Mouse (Mus musculus): Measurements from ENCODE around the gene Bcl2l13. TPM values are rescaled to one million over a fixed set of nuclear protein-coding genes. Genes with fewer than 3 reads are reported as not detected.
"Not testable (repeated sequence)": the region's sequence is repeated elsewhere in the genome, so short reads cannot be mapped to it uniquely, and the experiment has no call there.

The Bcl2l13 gene
- total RNA-seq, 2 experiments from 2014 or later: 38.0 to 40.8 TPM

DNA sequence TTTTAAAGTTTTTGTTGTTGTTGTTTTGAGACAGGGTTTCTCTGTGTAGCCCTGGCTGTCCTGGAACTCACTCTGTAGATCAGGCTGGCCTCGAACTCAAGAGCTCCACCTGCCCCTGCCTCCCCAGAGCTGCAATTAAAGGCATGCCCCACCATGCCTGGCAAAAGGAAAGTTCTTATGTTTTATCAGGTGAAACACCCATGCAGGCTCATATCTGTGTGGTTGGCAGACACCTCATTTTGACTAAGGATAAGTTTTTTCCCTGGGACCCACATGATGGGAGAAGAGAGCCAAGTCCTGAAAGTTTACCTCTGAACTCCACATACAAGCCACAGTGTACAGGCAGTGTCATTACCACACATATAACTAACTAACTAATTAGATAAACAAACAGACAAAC is 6.0 kb upstream of the Bcl2l13 start:
- DNase-seq: no peak
- intact Hi-C loops (cut with DNase I): no loop called here

DNA sequence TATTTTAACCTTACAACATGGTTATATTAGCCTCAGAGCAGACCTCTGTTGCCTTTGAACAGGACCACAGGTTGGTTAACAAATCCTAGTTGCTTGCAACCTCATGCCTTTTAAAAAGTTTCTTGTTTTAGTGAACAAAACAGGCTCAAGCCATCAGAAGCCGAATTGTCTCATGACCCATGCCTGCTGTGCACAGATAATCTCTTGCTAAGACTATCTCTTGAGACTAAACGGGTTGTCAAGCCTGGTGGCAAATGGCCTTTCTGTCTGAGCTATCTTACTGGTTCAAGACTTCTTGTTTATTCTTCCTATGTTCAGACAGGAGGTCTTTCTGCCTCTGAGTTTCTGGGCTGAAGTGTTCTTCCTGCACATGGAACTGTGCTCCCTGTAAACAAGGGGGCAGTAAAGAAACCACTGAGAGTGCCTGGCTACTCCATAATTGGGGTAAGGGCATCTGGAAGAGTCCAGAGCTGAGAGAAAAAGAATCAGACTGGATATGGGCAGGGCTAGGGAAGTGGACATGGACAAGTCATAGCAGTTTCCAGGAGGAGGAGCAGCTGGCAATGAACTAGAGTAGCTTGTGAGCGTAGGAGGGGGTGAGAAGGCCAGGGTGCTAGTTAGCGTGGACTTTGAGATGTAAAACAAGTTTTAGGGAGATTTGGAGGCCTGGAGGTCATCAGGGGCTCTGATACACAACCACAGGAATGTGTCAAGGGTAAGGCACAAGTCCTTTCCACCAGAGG is 5.0 kb upstream of the Bcl2l13 start:
- no peak for DNase-seq
- intact Hi-C loops (cut with DNase I): no loop called here

DNA sequence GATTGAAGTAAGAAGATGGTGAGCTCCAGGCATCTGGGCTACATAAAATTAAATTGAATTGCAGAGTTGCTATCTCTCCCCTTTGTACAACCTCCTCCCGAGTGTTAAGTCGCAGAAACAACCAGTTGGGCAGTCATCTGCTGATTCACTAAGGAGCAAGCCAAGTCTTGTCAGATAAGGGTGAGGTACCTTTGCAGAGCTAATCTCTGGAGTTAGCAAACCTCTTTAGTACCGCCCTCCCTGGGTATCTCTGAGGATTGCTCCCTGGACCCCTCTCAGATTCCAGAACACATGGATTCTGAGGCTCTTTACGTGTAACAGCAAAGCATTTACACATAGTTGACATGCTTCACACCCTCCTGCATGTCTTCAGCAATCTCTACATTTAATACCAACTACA is 3.9 kb upstream of the Bcl2l13 start:
- intact Hi-C loops (cut with DNase I): no loop called here

DNA sequence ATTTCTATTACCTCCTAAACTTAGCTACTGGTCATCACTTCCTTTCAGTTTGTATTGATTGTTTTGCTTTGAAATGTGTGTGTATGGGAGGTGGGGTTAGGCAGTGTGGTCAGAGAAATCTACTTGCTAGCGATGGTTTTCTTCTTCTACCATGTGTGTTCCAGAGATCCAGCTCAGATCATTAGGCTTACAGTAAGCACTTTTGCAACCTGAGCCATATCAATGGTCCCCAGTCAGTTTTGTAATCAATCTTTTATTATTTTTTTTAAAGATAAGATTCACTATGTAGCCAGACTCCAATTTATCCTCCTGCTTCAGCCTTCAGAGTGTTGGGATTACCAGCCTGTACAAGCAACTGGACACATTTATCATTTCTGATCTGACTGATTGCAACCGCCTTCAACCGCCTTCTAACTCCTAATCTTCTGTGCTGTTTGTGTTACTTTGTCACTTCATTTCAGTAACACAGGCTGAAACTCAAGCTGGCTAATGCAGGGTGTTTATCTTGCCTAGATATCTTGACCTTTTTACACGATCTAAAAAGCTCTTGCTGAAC is 1.2 kb upstream of the Bcl2l13 start:
- DNase-seq: no peak
- intact Hi-C loops (cut with DNase I): no loop called here

More for the DNA sequence above, 3.9 kb upstream of the Bcl2l13 start:
- no peak for DNase-seq

DNA sequence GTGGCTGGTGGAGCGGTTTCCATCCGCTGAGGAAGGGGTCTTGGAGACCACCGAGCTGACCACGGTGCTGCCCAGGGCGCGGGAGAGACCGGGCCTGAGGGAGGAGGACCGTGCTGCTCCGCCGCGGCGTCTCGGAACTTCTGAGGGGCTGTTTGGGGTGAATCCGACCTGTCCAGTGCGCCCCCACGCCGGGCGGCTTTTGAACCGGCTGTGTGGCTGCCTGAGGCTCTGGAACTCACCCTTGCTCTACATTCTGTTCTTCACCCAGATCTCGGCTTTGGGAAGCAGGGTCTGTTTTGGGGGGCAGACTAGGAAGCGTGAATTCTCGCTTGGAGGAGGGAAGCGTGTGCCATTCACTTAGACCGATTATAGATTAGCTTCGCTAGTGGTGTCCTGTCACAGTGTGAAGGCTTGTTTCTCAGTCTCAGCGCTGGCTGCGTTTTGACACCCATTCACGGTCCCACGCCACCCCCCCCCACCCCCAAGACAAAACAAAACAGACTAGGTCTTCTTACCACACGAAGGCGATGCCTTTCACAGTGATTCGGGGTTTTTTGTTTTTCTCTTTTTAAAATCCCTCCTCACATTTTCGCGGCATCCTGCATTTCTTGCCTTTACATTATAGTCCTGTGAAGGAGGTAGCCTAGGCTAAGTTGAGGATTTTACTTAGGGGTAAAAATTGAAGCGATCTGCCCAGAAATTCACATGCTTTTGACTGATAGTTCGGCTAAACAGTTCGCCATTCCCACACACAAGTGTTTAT is 558 bp downstream of the Bcl2l13 start:
- DNase-seq: no peak
- intact Hi-C loops (cut with DNase I): no loop called here

DNA sequence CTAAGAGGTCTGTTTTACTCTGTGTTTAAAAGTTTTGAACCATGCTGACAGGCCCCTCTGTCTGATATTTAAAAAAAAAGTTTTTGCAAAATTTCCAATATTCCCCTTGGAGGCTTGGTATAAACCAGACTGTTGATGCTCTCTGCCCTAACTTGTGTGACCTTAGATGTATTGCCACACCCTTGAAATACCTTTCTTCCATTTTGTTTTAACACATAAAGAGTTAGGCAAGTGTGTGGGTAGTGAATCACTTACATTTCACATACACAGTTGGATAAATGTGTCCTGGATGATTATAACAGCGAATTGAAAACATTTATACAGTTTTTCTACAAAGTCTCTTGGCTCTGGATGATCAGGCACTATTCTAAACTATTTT is 1.1 kb downstream of the Bcl2l13 start:
- DNase-seq: no peak
- intact Hi-C loops (cut with DNase I): no loop called here

DNA sequence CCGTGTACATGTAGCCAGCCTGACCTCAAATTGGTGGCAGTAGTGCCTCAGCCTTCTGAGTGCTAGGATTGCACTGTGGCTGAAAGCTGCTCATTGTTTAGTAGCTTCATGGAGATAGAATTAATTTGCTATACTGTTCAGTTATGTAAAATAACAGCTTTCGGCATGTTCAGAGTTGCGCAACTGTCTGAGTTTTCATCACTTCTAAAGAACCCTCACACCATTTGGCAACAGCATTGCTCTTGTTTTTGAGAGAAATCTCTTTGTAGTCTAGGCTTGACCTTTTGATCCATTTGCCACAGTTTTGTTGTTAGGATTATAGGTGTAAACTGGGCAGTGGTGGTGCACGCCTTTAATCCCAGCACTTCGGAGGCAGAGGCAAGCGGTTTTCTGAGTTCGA is 4.2 kb downstream of the Bcl2l13 start:
- intact Hi-C loops (cut with DNase I): no loop called here
- no peak for DNase-seq

DNA sequence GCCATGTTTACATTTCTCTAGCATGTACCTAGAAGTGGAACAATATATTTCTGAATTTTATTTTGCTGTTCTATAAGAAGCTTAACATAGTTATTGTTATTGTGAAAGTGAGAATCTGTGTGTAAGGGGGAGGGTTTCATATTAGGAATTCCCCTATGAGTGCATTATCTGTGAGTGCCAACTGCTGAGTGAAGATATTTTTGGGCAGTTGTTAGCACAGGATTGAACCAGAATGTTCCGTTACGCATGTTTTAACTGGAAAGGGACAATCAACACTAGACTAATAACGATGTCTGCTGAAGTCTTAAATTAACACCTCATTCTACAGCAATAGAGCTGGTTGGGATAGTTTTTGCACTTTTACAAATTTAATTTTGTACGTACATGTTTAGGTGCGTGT is 5.7 kb downstream of the Bcl2l13 start:
- DNase-seq: no peak
- intact Hi-C loops (cut with DNase I): no loop called here

DNA sequence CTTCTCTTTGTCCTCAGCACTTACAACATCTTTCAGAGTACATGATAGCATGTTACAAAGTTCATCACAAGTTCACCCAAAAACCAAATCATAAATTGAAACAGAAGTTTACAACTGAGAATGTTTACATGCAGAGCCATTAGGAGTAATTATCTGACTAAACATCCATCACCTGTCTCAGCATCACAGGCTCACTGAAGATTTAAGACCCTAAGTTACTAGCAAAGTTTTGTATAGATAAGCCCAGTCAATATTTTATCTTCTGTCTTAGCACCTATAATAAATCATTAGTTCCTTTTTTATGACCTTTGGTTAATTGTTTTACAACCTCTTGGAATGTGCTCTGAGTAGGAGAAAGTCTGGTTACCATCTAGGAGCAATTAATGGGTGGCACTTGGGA is 14.7 kb downstream of the Bcl2l13 start:
- DNase-seq; intact Hi-C loops (cut with DNase I): not testable (repeated sequence)

DNA sequence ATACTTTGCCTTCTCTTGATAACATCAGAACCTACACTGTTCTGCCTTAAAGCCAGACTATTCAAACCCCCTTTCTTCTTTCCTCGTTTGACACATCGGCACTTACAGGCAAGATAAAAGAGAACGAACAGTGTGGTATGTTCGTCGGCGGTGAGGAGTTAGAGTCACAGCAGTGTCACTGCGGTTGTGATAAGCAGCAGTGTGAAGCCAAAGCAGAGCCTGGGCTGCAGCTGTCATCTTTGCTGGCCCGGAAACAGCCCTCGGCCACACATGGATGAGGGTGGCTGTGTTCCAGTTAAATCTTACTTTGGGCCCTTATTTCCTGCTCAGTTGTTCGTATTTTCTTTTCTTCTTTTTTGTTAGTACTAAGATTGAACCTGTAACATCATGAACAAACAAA is 18.4 kb downstream of the Bcl2l13 start:
- intact Hi-C loops (cut with DNase I): no loop called here
- peak; percentile 63 for DNase-seq

DNA sequence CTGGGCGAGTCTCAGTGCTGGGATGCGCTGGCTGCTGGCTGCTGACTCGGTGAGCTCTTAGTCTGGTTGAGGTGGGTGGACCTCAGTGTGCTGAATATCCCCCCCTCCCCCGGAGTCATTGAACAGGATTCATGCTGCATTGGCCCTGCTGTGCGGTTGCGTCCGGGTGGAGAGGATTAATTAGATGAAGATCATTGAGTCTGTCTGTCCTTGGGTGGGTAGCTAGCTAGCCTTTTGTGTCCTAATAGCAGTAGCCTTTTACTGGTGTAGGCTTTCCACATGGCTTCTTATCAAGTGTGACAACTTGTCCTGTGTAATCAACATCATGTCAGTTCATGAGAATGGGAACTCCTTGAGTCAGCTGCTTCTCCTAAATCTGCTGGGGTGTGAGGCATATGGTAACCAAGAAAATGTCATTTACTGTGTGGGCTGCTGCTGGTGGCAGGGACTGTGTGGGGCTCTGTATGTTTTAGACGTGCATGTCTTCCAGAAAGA is 22.3 kb downstream of the Bcl2l13 start:
- intact Hi-C loops (cut with DNase I): no loop called here
- DNase-seq: peak; percentile 83

DNA sequence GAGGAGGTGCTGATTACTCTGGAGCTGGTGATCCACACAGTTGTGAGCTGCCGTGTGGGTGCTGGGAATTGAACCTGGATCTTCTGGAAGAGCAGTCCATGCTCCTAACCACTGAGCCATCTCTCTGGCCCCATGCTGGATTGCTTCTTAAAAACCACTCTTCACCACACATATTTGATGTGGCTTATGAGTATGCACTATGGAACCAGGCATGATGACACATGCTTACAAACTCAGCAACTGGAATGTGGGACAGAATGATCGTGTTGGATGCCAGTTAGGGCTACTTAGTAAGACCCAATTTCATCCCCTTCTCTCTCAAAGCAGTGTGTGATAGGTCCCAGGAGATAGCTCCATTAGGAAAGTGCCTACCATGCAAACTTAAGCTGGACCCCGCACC is 24.1 kb downstream of the Bcl2l13 start:
- DNase-seq: no peak
- intact Hi-C loops (cut with DNase I): no loop called here

DNA sequence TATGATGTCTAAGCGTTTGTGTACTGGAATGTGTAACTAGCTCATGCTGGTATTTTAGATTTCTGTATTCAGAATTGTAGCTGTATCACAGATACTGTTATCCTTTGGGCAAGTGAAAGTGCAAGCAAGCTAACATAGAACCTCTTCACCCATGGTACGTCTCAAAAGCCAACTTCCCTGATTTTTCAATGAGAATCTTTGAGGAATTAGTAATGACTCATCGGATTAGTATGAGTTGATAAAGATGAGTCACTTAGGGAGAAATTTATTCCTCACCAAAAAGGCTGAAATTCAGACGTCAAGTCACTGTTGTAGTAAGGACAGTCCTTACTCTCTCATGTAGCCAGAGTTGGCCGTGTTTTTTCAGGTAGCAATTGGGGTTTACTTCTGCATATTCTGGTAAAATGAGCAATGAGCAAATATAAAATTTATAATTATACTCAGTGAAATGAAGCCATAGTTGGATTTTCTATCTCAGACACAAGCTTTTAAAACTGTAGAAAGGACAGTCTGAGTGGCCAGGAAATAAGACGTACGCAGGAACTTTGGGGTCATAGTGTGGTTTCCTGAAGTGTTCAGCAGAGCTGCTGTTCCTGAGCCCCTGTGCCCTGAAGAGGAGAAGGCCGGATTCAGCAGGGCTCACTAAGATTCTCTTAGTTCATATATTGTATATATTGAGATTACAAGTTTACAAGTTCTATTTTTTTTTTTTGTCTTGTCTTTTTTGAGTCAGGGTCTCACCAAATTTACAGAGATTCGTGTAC is 30.2 kb downstream of the Bcl2l13 start:
- no peak for DNase-seq
- intact Hi-C loops (cut with DNase I): no loop called here

DNA sequence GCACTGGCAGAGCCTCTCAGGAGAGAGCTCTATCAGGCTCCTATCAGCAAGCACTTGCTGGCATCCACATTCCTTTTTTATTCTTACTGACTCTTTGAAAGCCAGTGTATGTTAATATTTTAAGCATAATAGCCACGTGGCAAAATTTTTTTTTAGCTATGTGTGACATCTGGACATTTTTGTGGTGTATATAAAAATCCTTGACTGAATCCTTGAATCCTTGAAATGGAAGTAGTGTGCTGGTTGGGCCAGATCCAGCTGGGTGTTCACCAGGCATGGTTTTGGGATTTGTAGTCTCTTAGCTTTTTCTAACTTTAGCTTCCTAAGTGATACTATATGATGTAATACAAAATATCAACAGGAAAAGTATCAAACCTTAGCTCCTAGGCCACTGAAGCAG is 32.8 kb downstream of the Bcl2l13 start:
- intact Hi-C loops (cut with DNase I): no loop called here
- no peak for DNase-seq

DNA sequence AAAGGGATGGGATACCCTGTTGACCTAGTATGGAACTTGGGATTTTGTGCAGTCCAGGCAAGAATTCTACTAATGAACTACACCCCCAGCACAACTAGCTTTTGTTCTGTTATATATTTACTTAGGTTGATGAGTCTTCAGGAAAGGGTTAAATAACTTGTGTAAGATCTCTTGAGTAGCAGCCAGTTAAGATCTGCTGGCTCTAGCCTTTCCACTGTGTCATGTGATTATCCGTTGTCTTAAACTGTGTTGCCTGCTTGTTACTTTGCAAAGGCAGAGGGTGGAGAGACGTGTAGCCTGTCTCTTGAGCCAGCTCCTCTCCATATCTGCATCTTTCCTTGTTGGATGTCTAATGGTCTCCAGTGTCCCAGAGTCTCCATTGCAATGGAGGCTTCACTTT is 35.3 kb downstream of the Bcl2l13 start:
- intact Hi-C loops (cut with DNase I): no loop called here
- no peak for DNase-seq

DNA sequence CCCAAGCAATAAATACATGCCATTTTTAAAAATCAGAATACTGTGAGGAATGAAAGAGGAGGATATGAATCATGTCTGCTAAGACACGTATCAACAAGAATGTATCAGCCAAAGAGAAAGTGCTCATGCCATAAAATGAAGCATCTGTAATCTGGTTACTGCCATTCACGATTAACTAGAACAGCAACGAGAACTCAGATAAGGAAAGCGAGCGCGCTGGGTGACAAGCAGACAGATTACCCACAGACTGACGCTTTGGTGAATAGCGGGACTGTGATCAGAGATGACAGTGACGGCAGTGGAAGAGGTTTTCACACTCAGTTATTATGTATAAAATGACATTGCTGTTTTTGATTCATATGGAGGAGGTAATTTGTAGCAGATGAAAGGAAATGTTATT is 37.9 kb downstream of the Bcl2l13 start:
- intact Hi-C loops (cut with DNase I): no loop called here
- DNase-seq: no peak

DNA sequence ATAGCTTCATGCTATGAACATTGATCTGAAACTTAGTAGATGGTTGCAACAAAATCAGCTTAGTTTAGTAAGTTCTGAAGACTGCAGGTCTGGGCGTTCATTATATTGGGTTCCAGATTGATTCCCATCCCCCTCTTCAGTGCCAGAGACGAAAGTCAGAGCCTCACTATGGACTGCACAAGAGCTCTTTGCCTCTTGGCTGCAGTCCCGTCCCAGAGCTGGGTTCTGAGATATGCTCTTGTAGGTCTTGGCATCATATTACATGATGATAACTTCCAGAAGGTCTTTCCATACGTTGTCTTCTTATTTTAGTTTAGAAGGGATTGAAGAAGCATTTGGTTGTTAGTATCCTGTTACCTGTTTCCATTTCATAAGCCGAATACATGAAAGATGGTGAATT is 43.0 kb downstream of the Bcl2l13 start:
- intact Hi-C loops (cut with DNase I): no loop called here
- no peak for DNase-seq

DNA sequence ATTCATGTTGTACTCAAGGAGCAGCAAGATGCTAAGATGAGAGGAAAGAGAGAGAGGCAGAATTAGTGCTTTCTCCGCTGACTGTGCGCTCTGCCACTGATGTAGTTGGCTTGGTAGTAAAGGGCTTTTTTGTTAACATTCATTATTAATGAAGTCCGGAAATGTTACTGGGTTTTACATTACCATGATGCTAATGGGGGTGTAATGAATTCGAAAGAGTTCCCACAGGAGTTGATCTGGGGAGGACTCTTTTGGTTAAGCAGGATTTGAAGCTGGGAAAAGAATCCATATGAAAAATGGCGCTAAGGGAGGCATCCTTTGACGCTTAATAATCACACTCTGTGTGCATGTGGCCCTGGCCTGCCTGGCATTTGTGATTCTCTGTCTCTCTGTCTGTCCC is 48.4 kb downstream of the Bcl2l13 start:
- no peak for DNase-seq
- intact Hi-C loops (cut with DNase I): no loop called here

DNA sequence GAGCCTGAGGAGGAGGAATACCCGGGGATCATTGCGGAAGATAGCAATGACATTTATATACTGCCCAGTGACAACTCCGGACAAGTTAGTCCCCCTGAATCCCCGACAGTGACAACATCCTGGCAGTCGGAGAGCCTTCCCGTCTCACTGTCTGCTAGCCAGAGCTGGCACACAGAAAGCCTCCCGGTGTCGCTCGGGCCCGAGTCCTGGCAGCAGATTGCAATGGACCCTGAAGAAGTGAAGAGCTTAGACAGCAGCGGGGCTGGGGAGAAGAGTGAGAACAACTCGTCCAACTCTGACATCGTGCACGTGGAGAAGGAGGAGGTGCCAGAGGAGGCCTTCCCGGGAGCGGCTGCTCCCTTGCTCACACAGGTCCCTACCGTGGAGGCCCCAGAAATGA is 50.7 kb downstream of the Bcl2l13 start:
- peak; percentile 59 for DNase-seq
- intact Hi-C loops (cut with DNase I): no loop called here

DNA sequence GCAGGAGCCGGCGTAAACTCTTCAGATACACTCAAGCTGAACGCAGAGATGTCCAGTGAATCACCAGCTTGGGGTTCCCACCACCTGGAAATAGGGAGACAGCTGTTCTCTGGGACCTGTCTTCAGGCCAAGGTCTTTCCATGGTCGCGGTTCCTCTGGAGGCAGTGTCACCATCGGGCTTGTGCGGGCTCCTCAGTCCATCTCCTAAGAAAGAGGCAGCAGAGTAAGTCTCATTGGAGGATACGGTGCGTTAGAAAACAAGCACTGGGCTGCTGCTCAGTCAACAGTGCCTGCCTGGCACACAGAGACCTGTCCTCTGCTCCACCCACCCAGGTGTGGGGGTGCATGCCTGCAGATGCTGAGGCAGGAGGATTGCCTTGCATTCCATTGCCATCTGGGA is 58.1 kb downstream of the Bcl2l13 start:
- DNase-seq: no peak
- intact Hi-C loops (cut with DNase I): no loop called here

DNA sequence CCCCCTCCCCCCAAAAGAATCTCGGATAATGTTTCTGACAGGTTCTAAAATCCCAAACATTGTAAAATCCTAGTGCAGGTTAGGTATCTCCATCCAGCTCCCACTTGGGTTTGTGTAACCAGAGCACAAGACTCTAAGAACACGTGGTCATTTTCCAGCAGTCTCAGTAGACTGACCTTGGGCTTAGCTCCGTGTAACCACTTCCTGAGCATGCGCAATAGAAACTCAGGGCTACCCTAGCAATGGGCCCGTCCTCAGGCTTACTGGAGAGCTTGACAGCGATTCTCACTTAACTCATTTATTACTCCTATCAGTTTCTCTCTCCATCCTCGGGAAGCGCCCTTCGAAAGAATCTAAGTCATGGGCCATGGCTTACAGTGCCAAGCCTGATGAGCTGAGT is 58.5 kb downstream of the Bcl2l13 start:
- DNase-seq: no peak
- intact Hi-C loops (cut with DNase I): no loop called here
